Mouse (Mus musculus) lung, postnatal 14 days (tissue): ENCODE data around the gene Golph3.

Experiments
- DNase-seq: peaks from one replicate; pipeline ENCODE4 v3.0.0; 2021

Golph3 gene

DNA sequence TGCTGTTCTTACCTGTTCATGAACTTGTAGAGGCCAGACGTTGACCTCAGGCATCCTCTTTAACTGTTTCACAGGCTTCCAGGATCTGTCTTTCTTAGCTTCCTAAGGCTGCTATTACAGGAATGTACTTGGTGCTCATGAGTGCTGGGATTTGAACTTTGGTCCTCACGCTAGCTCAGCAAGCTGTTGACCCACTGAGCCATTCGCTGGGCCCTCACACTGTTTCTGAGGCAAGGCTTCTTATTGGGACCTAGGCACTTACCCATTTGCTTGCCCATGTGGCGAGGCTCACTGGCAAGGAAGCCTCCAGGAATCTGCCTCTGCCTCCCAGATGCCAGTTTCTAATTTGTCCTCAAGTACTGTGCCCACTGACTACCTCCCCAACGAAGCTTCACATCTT lies 1.4 kb upstream of the Golph3 start:
- DNase-seq: no peak

DNA sequence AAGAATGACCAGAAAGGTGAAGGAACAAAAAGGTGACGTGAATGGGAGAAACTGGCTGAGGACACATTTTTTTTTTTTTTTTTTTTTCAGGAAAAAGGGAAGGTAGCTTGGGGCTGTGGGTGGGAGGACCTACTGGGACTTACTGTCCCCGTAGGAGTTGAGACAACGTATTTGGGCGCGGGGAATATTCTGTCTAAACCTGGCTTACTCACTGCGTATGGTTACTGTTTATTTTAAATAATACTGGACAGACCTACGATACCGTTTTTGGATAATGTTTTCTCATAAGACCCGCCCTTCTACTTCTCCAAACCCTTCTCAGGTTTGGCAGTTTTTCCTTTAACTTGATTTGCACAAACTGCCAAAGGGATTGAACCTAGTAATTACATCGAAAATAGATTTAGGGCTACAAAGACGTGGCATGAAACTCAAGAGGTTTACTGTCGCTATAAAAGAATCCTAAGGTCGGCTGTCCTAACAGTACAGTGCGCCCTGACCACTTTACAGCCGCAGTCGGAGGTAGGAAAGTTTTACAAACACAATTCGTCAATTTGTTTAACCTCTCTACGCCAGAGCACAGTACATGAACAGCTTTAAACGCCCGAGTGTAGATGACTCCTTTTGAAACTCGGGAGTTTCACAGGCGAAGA lies 684 bp upstream of the Golph3 start:
- no peak for DNase-seq

DNA sequence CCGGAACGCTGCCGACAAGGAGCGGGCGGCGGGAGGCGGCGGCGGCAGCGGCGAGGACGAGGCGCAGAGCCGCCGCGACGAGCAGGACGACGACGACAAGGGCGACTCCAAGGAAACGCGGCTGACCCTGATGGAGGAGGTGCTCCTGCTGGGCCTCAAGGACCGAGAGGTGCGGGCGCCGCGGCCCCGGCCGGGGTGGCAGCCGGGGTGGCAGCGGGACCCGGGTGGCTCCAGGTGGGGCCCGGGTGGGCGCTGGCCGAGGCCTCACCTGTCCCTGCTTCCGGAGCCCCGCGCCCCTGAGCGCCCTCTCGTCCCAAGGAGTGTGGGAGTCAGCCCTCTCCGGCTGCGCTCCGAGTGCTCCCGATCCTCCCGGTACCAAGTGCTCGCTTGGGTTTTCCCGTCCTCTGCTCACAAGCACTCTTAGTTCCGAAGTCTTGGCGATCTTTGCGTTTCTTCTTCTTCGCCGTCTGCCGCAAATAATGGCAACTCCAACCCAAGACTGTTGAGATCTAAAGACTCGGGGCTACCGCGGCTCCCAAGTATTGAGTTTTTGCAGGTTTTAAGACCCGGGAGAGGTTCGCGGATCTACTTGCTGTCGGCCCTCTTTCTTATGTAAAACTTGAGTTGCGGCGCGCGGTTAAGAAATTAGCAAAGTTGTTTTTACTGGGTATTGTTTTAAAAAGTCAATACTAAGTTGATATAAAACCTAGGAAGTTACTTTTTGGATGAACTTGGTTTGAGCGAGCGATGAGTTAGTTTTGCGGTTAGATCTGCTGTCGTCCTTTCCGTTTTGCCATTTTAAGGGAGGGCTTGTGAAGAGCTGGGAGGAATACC lies 755 bp downstream of the Golph3 start, which contains the start of gene 1810049J17Rik:
TSS of gene 1810049J17Rik (minus strand) at position 112 of the 834 bp plus-strand sequence.
- peak; percentile 45 for DNase-seq

DNA sequence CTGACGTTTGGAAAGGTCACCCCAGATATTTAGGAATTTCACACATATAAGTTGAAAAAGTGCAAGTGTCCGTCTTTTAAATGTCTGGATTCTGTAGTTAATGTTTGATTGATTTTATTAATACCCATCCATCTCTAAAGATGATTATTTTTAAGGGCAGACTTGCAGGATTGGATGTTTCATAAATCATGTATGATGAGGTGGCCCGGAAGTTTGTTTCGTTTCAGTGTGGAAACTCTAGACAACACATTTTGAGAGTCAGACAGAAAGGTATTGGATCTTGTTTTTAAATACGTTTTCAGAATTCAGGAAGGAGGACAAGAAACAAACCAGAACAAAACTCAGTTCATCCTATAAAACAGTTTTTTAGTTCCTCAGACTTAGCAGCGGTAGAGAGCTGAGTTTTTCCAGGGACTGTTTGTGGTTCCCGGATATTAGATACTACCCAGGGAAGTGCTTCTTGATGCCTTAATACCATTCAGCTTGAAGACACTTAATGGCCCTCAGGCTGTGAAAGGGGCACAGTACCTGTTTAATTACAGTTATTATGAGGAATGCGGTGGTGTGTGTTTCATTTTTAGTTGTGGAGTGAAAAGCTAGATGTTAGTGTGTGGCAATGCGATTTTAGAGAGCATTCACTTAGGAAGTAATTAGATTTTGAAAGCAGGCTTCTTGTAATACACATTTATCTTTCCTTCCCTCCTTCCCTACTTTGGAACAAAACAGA lies 1.6 kb downstream of the Golph3 start:
- no peak for DNase-seq

- DNase-seq: no peak
These were observed 3.1 kb downstream of the Golph3 start for GRCm38 (mm10) chr15:12324326-12324725.

- DNase-seq: no peak
These were observed 9.1 kb downstream of the Golph3 start for GRCm38 (mm10) chr15:12330389-12330788.

DNA sequence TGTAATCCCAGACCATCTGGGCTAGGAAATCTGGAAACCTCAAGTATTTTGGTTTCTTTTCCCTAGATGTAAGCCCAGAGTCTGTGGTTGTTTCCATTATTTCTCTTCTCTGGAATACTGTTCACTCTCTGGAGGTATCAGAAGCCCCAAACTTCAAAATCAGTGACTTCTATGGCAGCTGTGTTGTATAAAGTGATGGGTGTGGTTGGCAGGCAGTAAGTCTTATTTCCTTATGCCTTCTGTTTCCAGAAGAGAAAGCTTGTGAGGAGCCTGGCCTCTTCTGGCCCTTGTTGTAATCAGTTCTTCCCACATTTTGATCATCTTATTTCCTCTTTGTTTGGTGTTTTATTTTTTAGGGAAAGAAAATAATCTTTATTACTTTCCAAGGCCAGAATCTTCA lies 9.6 kb downstream of the Golph3 start:
- DNase-seq: no peak

- DNase-seq: no peak
These were observed 10.1 kb downstream of the Golph3 start for GRCm38 (mm10) chr15:12331300-12331699.

- no peak for DNase-seq
These were observed 13.1 kb downstream of the Golph3 start for GRCm38 (mm10) chr15:12334381-12334780.

DNA sequence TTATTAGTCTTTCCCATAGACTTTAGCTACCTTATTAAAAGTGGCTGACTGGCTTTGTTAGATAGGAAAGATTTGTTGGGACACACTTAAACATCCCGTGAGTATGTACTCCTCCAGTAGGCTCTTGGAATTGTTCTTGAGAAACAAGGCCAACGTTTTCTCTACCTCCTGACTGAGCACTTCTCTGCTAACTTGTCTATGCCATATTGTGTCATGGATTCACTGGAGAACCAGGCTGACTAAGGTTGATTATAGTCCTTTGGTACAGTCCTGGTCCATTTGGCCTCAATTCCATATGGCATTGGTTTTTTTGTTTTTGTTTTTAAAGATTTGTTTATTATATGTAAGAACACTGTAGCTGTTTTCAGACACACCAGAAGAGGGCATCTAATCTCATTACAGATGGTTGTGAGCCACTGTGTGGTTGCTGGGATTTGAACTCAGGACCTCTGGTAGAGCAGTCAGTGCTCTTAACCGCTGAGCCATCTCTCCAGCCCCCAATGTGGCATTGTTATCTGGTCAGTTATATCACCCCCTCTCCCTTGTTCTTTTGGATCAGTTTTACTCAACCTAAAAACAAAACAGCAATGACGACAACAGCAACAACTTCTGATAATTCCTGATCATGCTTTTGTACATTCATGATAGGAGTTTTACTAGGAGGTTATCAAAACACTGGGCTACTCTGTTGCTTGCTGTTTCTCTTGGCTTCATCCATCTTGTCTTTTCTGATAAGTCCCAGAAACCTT lies 16.0 kb downstream of the Golph3 start:
- DNase-seq: no peak

- DNase-seq: no peak
These were observed 16.5 kb downstream of the Golph3 start for GRCm38 (mm10) chr15:12337779-12338137.

DNA sequence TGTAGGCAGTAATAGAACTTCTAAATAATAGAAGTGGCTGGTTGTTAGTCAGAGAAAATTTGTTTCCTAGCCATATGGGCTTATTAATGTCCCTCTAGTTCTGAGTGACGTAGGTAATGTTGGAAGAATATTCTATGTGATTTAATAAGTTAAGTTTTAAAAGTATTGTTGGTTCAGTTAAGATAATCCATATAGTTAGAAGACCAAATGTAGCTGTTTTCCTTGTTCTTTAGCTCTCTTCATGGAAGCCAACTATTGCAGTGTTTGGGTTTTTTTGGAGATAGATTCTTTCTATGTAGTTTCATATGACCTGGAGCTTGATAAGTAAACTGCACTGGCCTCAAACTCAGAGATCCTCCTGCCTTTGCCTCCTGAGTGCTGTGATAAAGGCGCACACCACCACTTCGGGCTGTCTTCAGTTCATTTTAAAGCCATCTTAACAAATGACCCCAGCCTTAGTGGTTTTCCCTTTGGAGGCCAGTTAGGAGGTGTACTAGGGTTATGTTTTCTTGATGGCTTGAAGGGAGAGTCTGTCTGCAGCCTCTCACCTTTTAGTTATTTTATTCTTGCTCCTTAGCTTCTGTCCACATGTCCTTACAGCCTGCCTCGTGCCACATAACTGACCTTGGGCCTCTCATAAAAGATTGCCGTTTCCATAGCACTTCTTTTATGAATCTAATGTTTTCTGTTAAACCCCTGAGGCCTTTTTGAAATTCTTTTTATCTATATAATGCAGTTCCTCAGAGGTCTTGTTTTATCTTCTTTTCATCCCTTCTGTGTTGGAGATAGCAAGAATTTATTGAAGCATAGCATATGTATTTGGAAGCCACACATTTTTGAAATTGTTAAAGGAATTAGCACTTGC lies 19.5 kb downstream of the Golph3 start:
- DNase-seq: no peak

- DNase-seq: no peak
These were observed 20.1 kb downstream of the Golph3 start for GRCm38 (mm10) chr15:12341401-12341758.

- no peak for DNase-seq
These were observed 25.7 kb downstream of the Golph3 start for GRCm38 (mm10) chr15:12346916-12347315.

GRCm38 (mm10) chr15:12348950-12349349 lies 27.7 kb downstream of the Golph3 start:
- DNase-seq: no peak

- DNase-seq: no peak
These were observed 28.6 kb downstream of the Golph3 start for GRCm38 (mm10) chr15:12349840-12350239.

- DNase-seq: no peak
These were observed 30.2 kb downstream of the Golph3 start for GRCm38 (mm10) chr15:12351470-12351869.

GRCm38 (mm10) chr15:12354281-12354810 lies 33.1 kb downstream of the Golph3 start:
- no peak for DNase-seq

- no peak for DNase-seq
These were observed 34.0 kb downstream of the Golph3 start for GRCm38 (mm10) chr15:12355261-12355660.

GRCm38 (mm10) chr15:12355907-12356306 lies 34.7 kb downstream of the Golph3 start:
- DNase-seq: no peak

- no peak for DNase-seq
These were observed 36.2 kb downstream of the Golph3 start for GRCm38 (mm10) chr15:12357459-12357858.

- DNase-seq: no peak
These were observed 37.1 kb downstream of the Golph3 start for GRCm38 (mm10) chr15:12358384-12358783.
